Mouse (Mus musculus) forebrain, embryonic 13.5 days (tissue): ENCODE results near the gene Galnt12. TPM values are rescaled to one million over a fixed set of nuclear protein-coding genes. Genes with fewer than 3 reads are reported as not detected.

Source experiments
- ATAC-seq: fragments of 200-750 bp; cut with Nextera tagmentation; 2 replicates; pipeline ENCODE4 v1.8.0; 2017
- H3K27ac ChIP-seq: fragments of 300-500 bp; sonication (generic); 2 replicates; pipeline ENCODE4 v1.5.1; 2015; ENCODE audit warnings: inconsistent platforms, mild to moderate bottlenecking, moderate library complexity
- H3K27me3 ChIP-seq: fragments of 300-500 bp; sonication (generic); 2 replicates; pipeline ENCODE4 v1.6.1; 2015; ENCODE audit warnings: mild to moderate bottlenecking, inconsistent platforms
- H3K36me3 ChIP-seq: fragments of 300-500 bp; sonication (generic); 2 replicates; pipeline ENCODE4 v1.6.1; 2015; ENCODE audit warnings: mild to moderate bottlenecking, inconsistent platforms; ENCODE audit not compliant: poor library complexity, severe bottlenecking
- H3K4me1 ChIP-seq: fragments of 300-500 bp; sonication (generic); 2 replicates; pipeline ENCODE4 v1.6.1; 2015; ENCODE audit warnings: inconsistent platforms
- H3K4me2 ChIP-seq: fragments of 300-500 bp; sonication (generic); 2 replicates; pipeline ENCODE4 v1.6.1; 2015; ENCODE audit warnings: inconsistent platforms, mild to moderate bottlenecking, moderate library complexity
- H3K4me3 ChIP-seq: fragments of 300-500 bp; sonication (generic); 2 replicates; pipeline ENCODE4 v1.5.1; 2015; ENCODE audit warnings: mild to moderate bottlenecking, inconsistent platforms
- H3K9ac ChIP-seq: fragments of 300-500 bp; sonication (generic); 2 replicates; pipeline ENCODE4 v1.6.1; 2015; ENCODE audit warnings: mild to moderate bottlenecking, inconsistent platforms
- H3K9me3 ChIP-seq: fragments of 300-500 bp; sonication (generic); replicated peaks from 2 replicates; pipeline ENCODE4 v1.6.1; 2016; ENCODE audit warnings: inconsistent platforms
- WGBS: fragments of 180-500 bp; shearing (Covaris S2); methylation state at CpG from one replicate; pipeline ENCODE4 v1.1.7; 2015; 5-methylcytosine and 5-hydroxymethylcytosine counted together
- polyA plus RNA-seq: library from polyadenylated mRNA; unstranded; fragments of >200 nt; fragmentation: Nextera tagmentation; extraction: Ambion mirVana; gene quantifications from 2 replicates; pipeline ENCODE4 v1.2.1, GENCODE M21; 2015

The Galnt12 gene
- polyA plus RNA-seq, 1 experiment from 2014 or later, result 1.2 TPM

DNA sequence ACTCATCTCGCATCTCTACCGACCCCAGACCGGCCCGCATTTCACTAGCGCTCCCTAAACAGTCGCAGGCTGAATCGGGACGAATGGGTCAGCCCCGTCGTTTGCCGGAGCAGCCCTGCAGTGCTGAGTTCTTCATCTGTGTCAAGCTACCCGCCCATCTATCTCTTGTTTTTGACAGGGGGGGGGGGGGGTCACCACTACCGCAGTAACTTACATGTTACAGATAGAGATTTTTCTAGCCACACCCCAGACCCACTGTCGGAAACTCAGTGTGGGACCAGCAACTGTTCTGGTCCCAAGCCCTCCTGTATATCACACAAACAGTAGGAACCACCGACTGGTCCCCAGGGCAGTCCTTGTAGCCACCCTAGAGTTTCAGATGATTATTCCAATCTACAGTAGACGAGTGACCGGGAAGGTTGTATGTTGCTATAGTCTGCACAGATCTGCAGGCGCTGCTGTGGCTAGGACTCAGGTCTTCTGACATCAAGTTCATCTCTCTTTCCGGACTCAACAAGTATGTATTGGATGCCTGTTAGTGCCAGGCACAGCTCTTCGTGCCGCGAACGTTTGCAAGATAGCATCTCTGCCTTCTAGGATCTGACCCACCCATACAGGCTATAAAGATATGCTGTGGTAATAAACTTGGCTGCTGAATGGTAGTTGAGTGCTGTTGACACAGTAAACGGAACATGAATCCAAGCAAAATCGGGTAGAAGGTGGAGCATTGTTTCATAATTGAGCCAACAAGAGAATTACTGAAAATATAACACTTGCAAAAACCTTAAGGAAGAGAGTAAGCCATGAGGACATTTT lies 34.0 kb upstream of the Galnt12 start:
- H3K9me3 ChIP-seq, result no peaks in the 10 kb centered on the region
- 38% methylated on average over 25 of the region's 25 CpGs for WGBS
- H3K4me3 ChIP-seq, result peak overlapping the region; percentile 72
- peaks cover 5% of the 10 kb centered on the region for H3K4me1 ChIP-seq
- peak; percentile 50; the same call in 1 of the 2 replicates for ATAC-seq
- H3K4me2 ChIP-seq, result peak overlapping the region; percentile 77
- peak overlapping the region; percentile 86 for H3K9ac ChIP-seq
- H3K27ac ChIP-seq, result no peak overlapping the region
- H3K36me3 ChIP-seq, result no peaks in the 10 kb centered on the region
- H3K27me3 ChIP-seq, result no peaks in the 10 kb centered on the region

DNA sequence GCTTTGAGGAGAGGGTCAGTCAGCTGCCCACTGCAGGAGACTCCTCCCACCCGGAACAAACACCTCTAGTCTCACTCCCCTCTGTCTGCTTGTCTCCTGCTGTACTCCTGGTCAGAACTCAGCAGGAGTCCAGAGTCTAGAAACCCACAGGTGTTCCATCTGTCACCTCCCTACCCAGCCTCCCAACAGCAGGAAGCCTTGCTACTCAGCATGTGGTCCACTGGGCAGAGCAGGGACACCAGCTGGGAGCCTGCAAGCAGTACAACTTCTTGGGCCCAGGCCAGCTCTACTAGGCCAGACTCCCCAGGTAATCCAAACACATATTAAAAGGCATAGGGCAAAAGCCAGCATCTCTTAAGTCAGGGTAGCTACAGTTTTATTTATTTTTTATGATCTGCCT lies 30.8 kb upstream of the Galnt12 start:
- WGBS, result 0% methylated on average over 1 of the region's 1 CpGs

GRCm38 (mm10) chr4:47075054-47075453 lies 16.7 kb upstream of the Galnt12 start:
- H3K4me1 ChIP-seq, result no peaks in the 10 kb centered on the region
- H3K36me3 ChIP-seq, result no peaks in the 10 kb centered on the region
- WGBS, result 20% methylated on average over 2 of the region's 2 CpGs
- ATAC-seq, result no peak
- H3K9ac ChIP-seq, result no peak overlapping the region
- no peak overlapping the region for H3K27ac ChIP-seq
- H3K4me2 ChIP-seq, result no peak overlapping the region
- H3K4me3 ChIP-seq, result no peak overlapping the region
- no peaks in the 10 kb centered on the region for H3K9me3 ChIP-seq
- H3K27me3 ChIP-seq, result no peaks in the 10 kb centered on the region

More for the DNA sequence above, 30.8 kb upstream of the Galnt12 start:
- Histone ChIP-seq H3K36me3 (no peaks in the 10 kb centered on the region), H3K27ac (no peak overlapping the region), H3K9me3 (no peaks in the 10 kb centered on the region), H3K4me1 (peaks cover 5% of the 10 kb centered on the region), H3K4me2 (no peak overlapping the region), H3K9ac (no peak overlapping the region), H3K4me3 (no peak overlapping the region), H3K27me3 (no peaks in the 10 kb centered on the region)
- no peak for ATAC-seq

GRCm38 (mm10) chr4:47079997-47080646 lies 11.6 kb upstream of the Galnt12 start:
- H3K27ac ChIP-seq, result no peak overlapping the region
- 94% methylated on average over 17 of the region's 17 CpGs for WGBS
- no peak overlapping the region for H3K9ac ChIP-seq
- no peaks in the 10 kb centered on the region for H3K9me3 ChIP-seq
- H3K4me1 ChIP-seq, result no peaks in the 10 kb centered on the region
- no peaks in the 10 kb centered on the region for H3K27me3 ChIP-seq
- H3K36me3 ChIP-seq, result no peaks in the 10 kb centered on the region
- ATAC-seq, result no peak
- no peak overlapping the region for H3K4me3 ChIP-seq
- no peak overlapping the region for H3K4me2 ChIP-seq

DNA sequence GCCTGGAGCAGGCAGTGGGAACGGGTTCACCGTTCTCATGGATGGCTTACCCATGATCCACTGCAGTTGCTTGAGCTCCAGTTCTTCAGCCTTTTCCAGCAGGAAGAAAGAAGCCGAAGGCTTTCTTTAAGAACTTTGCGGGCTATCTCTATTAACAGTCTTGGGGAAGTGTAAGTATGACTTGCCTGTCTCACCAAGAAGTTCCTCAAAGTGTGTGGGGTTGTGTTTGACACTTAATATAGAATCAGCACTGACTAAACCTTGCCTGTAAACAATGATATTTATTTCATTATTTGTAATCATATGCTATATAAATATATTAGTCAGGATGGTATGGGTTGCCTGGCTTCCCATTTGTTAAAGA lies 11.1 kb upstream of the Galnt12 start:
- 92% methylated on average over 4 of the region's 4 CpGs for WGBS
- H3K27me3 ChIP-seq, result no peaks in the 10 kb centered on the region

GRCm38 (mm10) chr4:47083824-47084223 lies 7.9 kb upstream of the Galnt12 start:
- Histone ChIP-seq H3K27me3 (0 out of 2 replicates have a peak, but pooled peaks cover 2% of the 10 kb centered on the region), H3K9me3 (no peaks in the 10 kb centered on the region), H3K27ac (no peak overlapping the region), H3K36me3 (no peaks in the 10 kb centered on the region), H3K9ac (no peak overlapping the region), H3K4me2 (no peak overlapping the region), H3K4me3 (no peak overlapping the region), H3K4me1 (no peaks in the 10 kb centered on the region)
- no peak for ATAC-seq
- WGBS, result 91% methylated on average over 7 of the region's 7 CpGs

More for the DNA sequence above, 11.1 kb upstream of the Galnt12 start:
- Histone ChIP-seq H3K4me1 (no peaks in the 10 kb centered on the region), H3K4me3 (no peak overlapping the region), H3K36me3 (no peaks in the 10 kb centered on the region), H3K4me2 (no peak overlapping the region), H3K9ac (no peak overlapping the region), H3K27ac (no peak overlapping the region), H3K9me3 (no peaks in the 10 kb centered on the region)
- ATAC-seq, result no peak

GRCm38 (mm10) chr4:47088671-47089070 lies 3.0 kb upstream of the Galnt12 start:
- 96% methylated on average over 7 of the region's 7 CpGs for WGBS

DNA sequence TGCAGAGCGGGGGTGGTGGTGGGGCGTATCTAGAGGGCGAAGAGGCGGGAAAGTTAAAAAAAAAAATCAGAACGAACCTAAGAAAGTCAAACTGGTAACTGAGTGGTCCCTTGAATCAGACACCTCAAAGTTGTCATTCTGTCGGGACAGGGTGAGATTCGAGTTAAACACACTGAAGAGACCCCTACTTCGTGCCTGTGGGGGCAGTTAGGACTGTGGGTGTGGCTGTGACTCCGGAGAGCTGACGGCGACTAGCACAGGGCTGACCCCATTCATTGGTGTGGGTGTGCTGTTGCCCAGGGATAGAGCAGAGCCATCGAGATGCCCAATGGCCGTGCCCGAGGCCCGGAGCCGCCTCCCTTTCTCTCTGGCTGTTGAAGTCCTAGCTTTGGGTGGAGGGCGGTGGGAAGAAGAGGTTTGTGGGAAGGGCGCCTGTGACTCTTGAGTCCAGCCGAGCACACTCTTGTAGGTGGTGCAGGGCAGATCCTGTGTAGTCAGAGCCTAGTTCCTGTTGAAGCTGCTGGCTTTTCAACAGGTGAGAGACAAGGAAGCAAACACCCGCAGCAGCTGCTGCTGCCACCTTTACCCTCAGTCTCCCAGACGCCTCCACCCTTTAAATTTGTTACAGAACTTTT lies 795 bp downstream of the Galnt12 start:
- Histone ChIP-seq H3K9me3 (no peaks in the 10 kb centered on the region), H3K27me3 (peaks cover 47% of the 10 kb centered on the region), H3K27ac (no peak overlapping the region), H3K4me2 (peak overlapping the region; percentile 100), H3K4me3 (peak overlapping the region; percentile 72), H3K9ac (peak overlapping the region; percentile 77), H3K4me1 (peaks cover 22% of the 10 kb centered on the region), H3K36me3 (no peaks in the 10 kb centered on the region)
- peak; percentile 31 for ATAC-seq
- WGBS, result under 1% methylated on average over 21 of the region's 21 CpGs

More at GRCm38 (mm10) chr4:47088671-47089070, 3.0 kb upstream of the Galnt12 start:
- Histone ChIP-seq H3K9me3 (no peaks in the 10 kb centered on the region), H3K4me2 (no peak overlapping the region), H3K4me3 (no peak overlapping the region), H3K27ac (no peak overlapping the region), H3K36me3 (no peaks in the 10 kb centered on the region), H3K4me1 (peaks cover 20% of the 10 kb centered on the region), H3K27me3 (peaks cover 31% of the 10 kb centered on the region), H3K9ac (no peak overlapping the region)
- no peak for ATAC-seq

DNA sequence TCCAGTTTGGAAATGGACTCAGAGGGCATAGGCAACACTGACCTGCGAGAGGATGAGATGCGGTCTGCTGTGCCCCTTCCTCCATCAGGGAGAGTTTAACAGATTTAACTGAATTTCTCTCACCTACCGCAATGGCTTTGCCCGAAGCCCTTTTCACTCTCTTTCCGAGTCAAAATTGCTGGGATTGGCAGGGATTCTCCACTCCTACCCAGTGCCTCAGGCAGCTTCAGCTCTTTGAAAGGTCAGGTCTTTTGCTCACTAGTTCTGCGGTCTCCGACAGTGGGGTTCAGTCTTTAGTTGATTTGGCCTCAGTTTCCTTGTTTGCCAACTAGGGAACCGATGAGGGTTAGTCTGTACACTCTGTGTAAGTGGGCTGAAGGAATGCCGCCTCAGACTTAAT lies 1.5 kb downstream of the Galnt12 start:
- ATAC-seq, result no peak

DNA sequence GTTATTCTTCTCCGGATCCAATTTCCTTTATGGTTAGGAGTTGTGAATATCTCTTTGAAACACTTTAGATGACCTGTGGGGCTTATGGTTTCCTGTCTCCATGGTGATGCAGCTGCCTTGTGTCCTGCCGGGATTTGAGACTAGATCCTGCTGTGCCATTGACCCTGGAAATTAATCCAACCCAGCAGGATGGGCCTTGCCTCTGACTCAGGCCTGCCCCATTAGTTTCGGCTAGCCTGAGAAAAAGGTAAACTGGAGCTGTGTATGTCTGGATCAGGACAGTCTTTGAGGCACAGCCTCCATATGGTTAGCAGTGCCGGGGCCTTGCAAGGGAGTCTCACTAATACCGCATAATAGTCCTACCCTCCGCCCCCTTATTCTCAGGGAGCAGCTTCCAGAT lies 1.9 kb downstream of the Galnt12 start:
- Histone ChIP-seq H3K4me2 (no peak overlapping the region), H3K9me3 (no peaks in the 10 kb centered on the region), H3K27ac (no peak overlapping the region), H3K4me3 (no peak overlapping the region), H3K27me3 (peaks cover 47% of the 10 kb centered on the region), H3K9ac (no peak overlapping the region), H3K36me3 (no peaks in the 10 kb centered on the region), H3K4me1 (peaks cover 22% of the 10 kb centered on the region)
- peak; percentile 30; the same call in 1 of the 2 replicates for ATAC-seq
- 22% methylated on average over 6 of the region's 6 CpGs for WGBS

More for the DNA sequence above, 1.5 kb downstream of the Galnt12 start:
- H3K4me3 ChIP-seq, result no peak overlapping the region
- WGBS, result 16% methylated on average over 9 of the region's 9 CpGs
- H3K27ac ChIP-seq, result no peak overlapping the region
- H3K27me3 ChIP-seq, result peaks cover 47% of the 10 kb centered on the region
- peaks cover 22% of the 10 kb centered on the region for H3K4me1 ChIP-seq
- H3K9ac ChIP-seq, result no peak overlapping the region
- no peaks in the 10 kb centered on the region for H3K36me3 ChIP-seq
- H3K4me2 ChIP-seq, result peak overlapping the region; percentile 100; the same call in 1 of the 2 replicates
- no peaks in the 10 kb centered on the region for H3K9me3 ChIP-seq

GRCm38 (mm10) chr4:47103561-47103960 lies 11.9 kb downstream of the Galnt12 start:
- Histone ChIP-seq H3K27ac (no peak overlapping the region), H3K36me3 (no peaks in the 10 kb centered on the region), H3K9me3 (no peaks in the 10 kb centered on the region), H3K9ac (no peak overlapping the region), H3K4me1 (no peaks in the 10 kb centered on the region), H3K4me2 (no peak overlapping the region), H3K4me3 (no peak overlapping the region), H3K27me3 (no peaks in the 10 kb centered on the region)
- WGBS, result 94% methylated on average over 10 of the region's 10 CpGs
- no peak for ATAC-seq

GRCm38 (mm10) chr4:47111885-47112284 lies 20.2 kb downstream of the Galnt12 start:
- H3K4me2 ChIP-seq, result no peak overlapping the region
- H3K27me3 ChIP-seq, result no peaks in the 10 kb centered on the region
- H3K27ac ChIP-seq, result no peak overlapping the region
- no peaks in the 10 kb centered on the region for H3K4me1 ChIP-seq
- ATAC-seq, result peak; percentile 73
- 62% methylated on average over 9 of the region's 9 CpGs for WGBS
- no peak overlapping the region for H3K9ac ChIP-seq
- no peaks in the 10 kb centered on the region for H3K36me3 ChIP-seq
- H3K9me3 ChIP-seq, result no peaks in the 10 kb centered on the region
- H3K4me3 ChIP-seq, result no peak overlapping the region
